Mouse (Mus musculus): ENCODE measurements around the gene Rgs7. TPM values are rescaled to one million over a fixed set of nuclear protein-coding genes. Genes with fewer than 3 reads are reported as not detected.

The Rgs7 gene
- polyA plus RNA-seq, 1 experiment from 2014 or later: 0.63 TPM

- Histone ChIP-seq H3K9ac (ENCODE audit: low read depth, low read length) (no peak overlapping the region), H3K4me3 (ENCODE audit: low read depth, low read length) (no peak overlapping the region), H3K27ac (ENCODE audit: low read depth, low read length) (no peak overlapping the region), H3K4me1 (replicated peaks; ENCODE audit: control insufficient read depth, insufficient read depth, low read length) (no peaks in the 10 kb centered on the region), H3K27me3 (replicated peaks; ENCODE audit: control insufficient read depth, insufficient read depth, low read length) (no peaks in the 10 kb centered on the region), H3K9me3 (ENCODE audit: control insufficient read depth) (no peaks in the 10 kb centered on the region), H3K4me2 (replicated peaks; ENCODE audit: low read depth) (no peak overlapping the region), H3K36me3 (ENCODE audit: control insufficient read depth, insufficient read depth) (no peaks in the 10 kb centered on the region)
- WGBS: 69% methylated on average over 6 of the region's 6 CpGs
- no peak for ATAC-seq
- no peak for TF ChIP-seq CTCF (IDR thresholded peaks at IDR 0.05; ENCODE audit: low read depth)
These were observed 50.3 kb downstream of the Rgs7 start for GRCm38 (mm10) chr1:175442025-175442424.

GRCm38 (mm10) chr1:175433622-175434204 is 58.6 kb downstream of the Rgs7 start:
- Histone ChIP-seq H3K4me3 (ENCODE audit: low read depth, low read length) (no peak overlapping the region), H3K4me2 (replicated peaks; ENCODE audit: low read depth) (no peak overlapping the region), H3K27me3 (replicated peaks; ENCODE audit: control insufficient read depth, insufficient read depth, low read length) (no peaks in the 10 kb centered on the region), H3K9me3 (ENCODE audit: control insufficient read depth) (no peaks in the 10 kb centered on the region), H3K36me3 (ENCODE audit: control insufficient read depth, insufficient read depth) (no peaks in the 10 kb centered on the region), H3K9ac (ENCODE audit: low read depth, low read length) (no peak overlapping the region), H3K4me1 (replicated peaks; ENCODE audit: control insufficient read depth, insufficient read depth, low read length) (no peaks in the 10 kb centered on the region), H3K27ac (ENCODE audit: low read depth, low read length) (no peak overlapping the region)
- no peak for TF ChIP-seq CTCF (IDR thresholded peaks at IDR 0.05; ENCODE audit: low read depth)
- 83% methylated on average over 14 of the region's 14 CpGs for WGBS
- ATAC-seq: no peak

- H3K4me3 ChIP-seq (ENCODE audit: low read depth, low read length): no peak overlapping the region
- no peak overlapping the region for H3K9ac ChIP-seq (ENCODE audit: low read depth, low read length)
- H3K4me2 ChIP-seq (replicated peaks; ENCODE audit: low read depth): no peak overlapping the region
- no peaks in the 10 kb centered on the region for H3K9me3 ChIP-seq (ENCODE audit: control insufficient read depth)
- H3K27ac ChIP-seq (ENCODE audit: low read depth, low read length): no peak overlapping the region
- H3K27me3 ChIP-seq (replicated peaks; ENCODE audit: control insufficient read depth, insufficient read depth, low read length): no peaks in the 10 kb centered on the region
- ATAC-seq: no peak
- H3K36me3 ChIP-seq (ENCODE audit: control insufficient read depth, insufficient read depth): no peaks in the 10 kb centered on the region
- 83% methylated on average over 6 of the region's 6 CpGs for WGBS
- TF ChIP-seq CTCF (IDR thresholded peaks at IDR 0.05; ENCODE audit: low read depth): no peak
- H3K4me1 ChIP-seq (replicated peaks; ENCODE audit: control insufficient read depth, insufficient read depth, low read length): no peaks in the 10 kb centered on the region
These were observed 59.2 kb downstream of the Rgs7 start for GRCm38 (mm10) chr1:175433128-175433527.

GRCm38 (mm10) chr1:175431356-175432053 is 60.8 kb downstream of the Rgs7 start:
- WGBS: 70% methylated on average over 4 of the region's 4 CpGs
- no peaks in the 10 kb centered on the region for H3K9me3 ChIP-seq (ENCODE audit: control insufficient read depth)
- no peak for ATAC-seq

GRCm38 (mm10) chr1:175427112-175427511 is 65.2 kb downstream of the Rgs7 start:
- ATAC-seq: no peak
- 44% methylated on average over 2 of the region's 2 CpGs for WGBS
- H3K36me3 ChIP-seq (ENCODE audit: control insufficient read depth, insufficient read depth): no peaks in the 10 kb centered on the region

More at GRCm38 (mm10) chr1:175431356-175432053, 60.8 kb downstream of the Rgs7 start:
- no peak overlapping the region for H3K27ac ChIP-seq (ENCODE audit: low read depth, low read length)
- H3K4me3 ChIP-seq (ENCODE audit: low read depth, low read length): no peak overlapping the region
- TF ChIP-seq CTCF (IDR thresholded peaks at IDR 0.05; ENCODE audit: low read depth): no peak
- H3K4me2 ChIP-seq (replicated peaks; ENCODE audit: low read depth): no peak overlapping the region
- H3K9ac ChIP-seq (ENCODE audit: low read depth, low read length): no peak overlapping the region
- H3K4me1 ChIP-seq (replicated peaks; ENCODE audit: control insufficient read depth, insufficient read depth, low read length): no peaks in the 10 kb centered on the region
- no peaks in the 10 kb centered on the region for H3K36me3 ChIP-seq (ENCODE audit: control insufficient read depth, insufficient read depth)
- no peaks in the 10 kb centered on the region for H3K27me3 ChIP-seq (replicated peaks; ENCODE audit: control insufficient read depth, insufficient read depth, low read length)

GRCm38 (mm10) chr1:175426393-175426792 is 65.9 kb downstream of the Rgs7 start:
- no peak overlapping the region for H3K4me2 ChIP-seq (replicated peaks; ENCODE audit: low read depth)
- H3K27me3 ChIP-seq (replicated peaks; ENCODE audit: control insufficient read depth, insufficient read depth, low read length): no peaks in the 10 kb centered on the region
- H3K9ac ChIP-seq (ENCODE audit: low read depth, low read length): no peak overlapping the region
- no peak for ATAC-seq
- H3K4me3 ChIP-seq (ENCODE audit: low read depth, low read length): no peak overlapping the region
- no peaks in the 10 kb centered on the region for H3K9me3 ChIP-seq (ENCODE audit: control insufficient read depth)
- no peaks in the 10 kb centered on the region for H3K4me1 ChIP-seq (replicated peaks; ENCODE audit: control insufficient read depth, insufficient read depth, low read length)
- no peak overlapping the region for H3K27ac ChIP-seq (ENCODE audit: low read depth, low read length)
- no peak for TF ChIP-seq CTCF (IDR thresholded peaks at IDR 0.05; ENCODE audit: low read depth)
- 88% methylated on average over 4 of the region's 4 CpGs for WGBS
- H3K36me3 ChIP-seq (ENCODE audit: control insufficient read depth, insufficient read depth): no peaks in the 10 kb centered on the region

More at GRCm38 (mm10) chr1:175427112-175427511, 65.2 kb downstream of the Rgs7 start:
- Histone ChIP-seq H3K4me2 (replicated peaks; ENCODE audit: low read depth) (no peak overlapping the region), H3K9ac (ENCODE audit: low read depth, low read length) (no peak overlapping the region), H3K27me3 (replicated peaks; ENCODE audit: control insufficient read depth, insufficient read depth, low read length) (no peaks in the 10 kb centered on the region), H3K27ac (ENCODE audit: low read depth, low read length) (no peak overlapping the region), H3K9me3 (ENCODE audit: control insufficient read depth) (no peaks in the 10 kb centered on the region), H3K4me3 (ENCODE audit: low read depth, low read length) (no peak overlapping the region), H3K4me1 (replicated peaks; ENCODE audit: control insufficient read depth, insufficient read depth, low read length) (no peaks in the 10 kb centered on the region)
- TF ChIP-seq CTCF (IDR thresholded peaks at IDR 0.05; ENCODE audit: low read depth): no peak
